Mouse (Mus musculus) spleen, adult 18-20 months (tissue): Measurements from ENCODE around the gene Akap2.
"Not testable (repeated sequence)": the region's sequence is repeated elsewhere in the genome, so short reads cannot be mapped to it uniquely, and the experiment has no call there.

Source experiments
- DNase-seq, 2 experiments: peaks; one replicate each; pipeline ENCODE4 v3.0.0; 2022; ENCODE audit warnings: mixed read lengths in 2 of 2

The Akap2 gene

DNA sequence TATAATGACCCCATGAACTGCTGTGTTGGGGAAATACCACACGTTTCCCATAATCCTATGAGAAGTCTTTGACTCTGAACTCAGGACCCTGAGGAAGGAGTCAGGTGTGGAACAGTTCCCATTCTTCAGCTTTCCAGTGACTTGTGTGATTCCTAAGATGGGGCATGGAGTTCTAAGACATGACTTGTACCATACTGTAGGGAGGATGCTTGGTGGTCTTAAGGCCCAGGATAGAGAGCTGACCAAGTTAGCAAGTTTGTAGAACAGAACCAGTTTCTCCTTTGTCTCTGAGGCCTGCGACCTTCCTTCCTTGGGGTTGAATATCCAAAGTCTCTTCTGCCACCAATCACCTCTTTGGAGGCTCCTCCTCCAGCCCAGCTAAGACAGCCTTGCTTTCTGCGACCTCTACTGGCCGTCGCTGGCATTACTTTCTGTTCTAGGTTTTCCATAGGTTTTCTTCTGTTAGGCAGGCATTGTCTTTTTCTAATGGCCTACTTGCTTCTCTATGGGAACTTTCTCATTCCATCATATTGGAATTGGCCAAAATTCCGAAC lies 162.4 kb downstream of the Akap2 start:
- DNase-seq: peak; percentile 62 to 83

DNA sequence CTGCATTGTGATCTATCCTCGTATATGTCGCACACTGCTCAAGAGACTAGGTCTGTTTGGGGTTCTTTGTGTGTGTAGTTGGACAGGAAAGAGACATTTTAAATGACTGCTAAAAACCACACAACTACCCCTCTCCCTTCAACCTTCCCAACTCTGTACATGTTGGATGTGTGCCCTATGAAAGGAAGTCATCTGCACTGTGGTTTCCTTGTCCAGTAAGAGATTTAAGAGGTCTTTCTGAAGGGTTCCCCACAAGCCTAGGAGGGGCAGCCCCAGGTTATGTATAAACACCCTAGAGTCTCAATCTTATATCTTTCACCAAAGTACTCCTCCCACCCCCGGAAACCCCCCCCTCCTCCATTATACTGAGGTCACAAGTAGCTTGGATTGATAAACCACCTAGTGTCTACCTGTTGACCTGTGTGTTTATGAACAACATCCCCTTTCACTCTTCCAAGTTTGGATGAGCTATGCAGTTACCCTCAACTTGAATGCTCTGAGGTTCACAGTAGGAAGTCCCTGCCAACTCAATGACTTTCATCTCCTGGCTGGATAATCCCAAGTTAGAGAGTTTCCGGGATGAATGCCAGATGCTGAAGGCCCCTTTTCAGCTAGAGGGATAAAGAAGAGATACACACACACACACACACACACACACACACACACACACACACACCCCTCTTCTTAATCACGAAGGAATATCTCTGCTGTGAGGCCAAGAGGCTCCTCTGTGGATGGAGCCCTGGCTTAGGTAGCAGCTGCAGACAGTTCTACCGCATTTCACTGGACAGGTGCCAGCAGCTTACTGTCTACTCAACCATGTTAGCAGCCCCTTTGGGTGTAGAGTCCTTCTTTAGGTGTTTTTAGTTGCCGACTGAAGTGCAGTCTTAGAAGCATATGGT lies 166.3 kb downstream of the Akap2 start:
- no peak for DNase-seq

DNA sequence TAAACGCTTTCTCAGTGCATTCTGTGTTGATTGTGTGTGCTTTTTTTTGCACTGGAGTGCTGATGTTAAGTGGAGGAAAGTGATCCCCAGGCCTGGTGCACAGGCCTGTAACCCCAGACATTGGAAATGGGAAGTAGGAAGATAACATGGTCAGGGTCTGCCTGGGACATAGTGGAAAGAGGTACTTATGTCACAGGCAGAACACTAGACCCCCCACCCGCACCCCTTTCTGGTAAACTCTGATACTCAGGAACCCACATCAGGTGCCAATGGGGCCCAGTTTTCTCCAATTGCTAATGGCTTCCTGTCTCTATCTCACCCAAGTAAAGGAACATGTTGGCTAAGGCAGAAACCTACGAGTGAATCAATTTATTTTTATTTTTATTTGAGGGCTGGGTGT lies 167.1 kb downstream of the Akap2 start:
- DNase-seq: no peak

DNA sequence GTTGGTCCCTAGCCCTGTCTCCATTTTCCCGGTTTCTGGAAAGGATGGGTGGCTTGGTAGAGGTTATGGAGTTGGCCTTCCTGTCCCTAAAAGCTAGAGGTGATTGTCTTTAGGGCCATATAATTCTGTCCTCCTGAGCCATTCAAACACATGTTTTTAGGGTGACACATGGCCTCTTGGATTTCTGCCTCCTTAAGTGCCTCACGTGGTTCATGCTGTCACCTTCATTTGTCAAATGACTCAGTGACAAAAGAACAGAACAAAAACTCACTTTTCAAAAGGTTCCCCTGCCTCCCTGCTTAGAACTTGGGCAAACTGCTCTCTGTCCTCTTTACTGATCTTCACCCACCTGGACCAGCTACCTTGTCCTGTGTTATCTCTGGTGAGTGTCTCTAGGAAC lies 167.7 kb downstream of the Akap2 start:
- no peak for DNase-seq

DNA sequence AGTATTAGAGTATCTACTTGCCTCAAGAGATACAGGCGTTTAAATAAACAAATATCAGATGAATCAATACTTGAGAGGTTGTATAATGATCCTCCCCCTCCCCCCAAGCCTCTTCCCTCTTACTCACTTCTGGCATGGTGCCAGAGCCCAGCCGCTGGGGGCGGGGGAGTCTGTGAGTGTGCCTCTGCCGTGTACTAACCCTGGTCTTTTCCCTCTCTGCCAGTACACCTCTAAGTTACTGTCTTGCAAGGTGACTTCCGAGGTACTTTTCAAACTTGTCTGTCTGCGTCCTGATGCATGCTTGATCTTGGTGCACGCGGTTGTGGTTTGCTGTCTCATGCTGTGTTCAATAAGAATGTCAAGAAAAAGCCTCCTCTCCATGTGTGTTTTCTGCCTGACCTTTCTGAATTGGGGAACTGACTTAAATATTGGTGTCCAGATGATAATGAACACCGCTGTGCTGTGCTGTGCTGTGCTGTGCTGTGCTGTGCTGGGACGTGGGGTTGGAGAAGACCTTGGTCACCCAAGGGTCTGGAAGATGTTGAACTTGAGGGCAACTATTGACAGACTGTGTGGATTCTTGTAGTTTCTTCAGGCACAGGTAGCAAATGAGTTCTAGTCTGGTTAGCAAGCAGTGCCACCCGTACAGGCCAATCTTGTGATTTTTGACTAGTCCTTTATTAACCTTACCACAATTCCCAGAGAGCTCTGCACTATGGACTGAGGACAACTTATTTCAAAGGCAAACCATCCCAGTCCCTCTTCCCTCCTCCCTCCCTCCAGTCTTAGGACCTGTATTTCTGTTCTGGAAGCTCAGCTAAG lies 168.8 kb downstream of the Akap2 start:
- DNase-seq: no peak

DNA sequence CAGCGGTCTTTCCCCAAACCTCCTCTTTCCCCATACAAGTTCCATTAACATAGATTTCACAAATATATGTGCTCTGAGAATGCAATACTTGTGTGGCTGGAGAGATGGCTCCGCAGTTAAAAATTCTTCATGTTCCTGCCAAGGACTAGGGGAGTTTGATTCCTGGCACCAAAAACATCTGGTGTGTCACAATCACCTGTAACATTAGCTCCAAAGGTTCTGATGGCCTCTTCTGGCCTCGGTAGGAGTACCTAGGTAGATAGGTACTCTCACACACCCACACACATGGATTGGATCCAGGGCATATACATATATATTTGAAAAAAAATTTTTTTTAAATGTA lies 169.4 kb downstream of the Akap2 start:
- DNase-seq: no peak

DNA sequence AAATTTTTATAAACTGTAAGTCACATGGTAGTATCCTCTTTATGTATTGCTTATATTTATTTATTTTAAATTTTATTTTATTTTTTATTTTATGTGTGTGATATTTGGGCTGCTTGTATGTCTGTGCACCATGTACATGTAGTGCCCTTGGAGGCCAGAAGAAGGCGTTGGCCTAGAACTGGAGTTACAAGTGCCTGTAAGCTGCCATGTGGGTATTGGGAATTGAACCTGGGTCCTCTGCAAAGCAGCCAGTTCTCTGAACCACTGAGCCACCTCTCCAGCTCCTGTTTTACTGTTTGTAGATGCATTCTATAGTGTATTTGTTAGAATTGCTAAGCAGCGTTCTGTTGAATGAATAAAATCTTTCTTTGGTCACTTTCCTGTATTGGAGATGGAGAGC lies 170.8 kb downstream of the Akap2 start:
- no peak for DNase-seq

DNA sequence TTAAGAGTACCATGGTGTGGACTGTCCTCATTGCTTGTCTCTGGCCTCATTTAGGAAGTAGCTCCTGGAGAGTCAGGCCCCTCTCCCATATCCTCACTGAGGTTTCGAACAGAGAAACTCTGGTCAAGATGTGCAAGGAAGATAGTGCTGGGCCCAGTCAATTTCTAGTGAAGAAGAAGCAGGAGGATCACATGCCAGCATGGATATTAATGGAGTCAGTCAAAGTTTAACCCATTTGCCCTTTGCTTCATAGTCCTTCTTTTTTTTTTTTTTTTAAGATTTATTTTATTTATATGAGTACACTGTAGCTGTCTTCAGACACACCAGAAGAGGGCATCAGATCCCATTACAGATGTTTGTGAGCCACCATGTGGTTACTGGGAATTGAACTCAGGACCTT lies 171.5 kb downstream of the Akap2 start:
- DNase-seq: not testable (repeated sequence)

DNA sequence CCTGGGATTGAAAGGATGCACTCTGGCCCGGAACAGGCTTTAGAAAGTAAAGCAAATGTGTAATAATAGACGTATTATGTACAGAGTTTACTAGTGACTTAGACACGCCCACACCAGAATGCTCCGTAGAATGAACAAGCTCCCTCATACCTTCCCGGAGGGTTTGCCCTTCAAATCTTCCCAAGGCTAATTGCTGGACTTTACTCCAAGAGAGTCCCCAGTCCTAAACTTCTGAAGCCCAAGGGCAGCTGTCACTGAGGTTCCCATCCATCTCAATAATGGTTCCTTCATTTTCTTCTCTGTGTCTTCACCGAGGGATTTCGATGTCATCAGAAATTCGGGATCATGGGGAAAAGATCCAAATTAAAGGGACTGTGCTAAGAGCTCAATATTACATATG lies 172.3 kb downstream of the Akap2 start:
- DNase-seq: no peak

DNA sequence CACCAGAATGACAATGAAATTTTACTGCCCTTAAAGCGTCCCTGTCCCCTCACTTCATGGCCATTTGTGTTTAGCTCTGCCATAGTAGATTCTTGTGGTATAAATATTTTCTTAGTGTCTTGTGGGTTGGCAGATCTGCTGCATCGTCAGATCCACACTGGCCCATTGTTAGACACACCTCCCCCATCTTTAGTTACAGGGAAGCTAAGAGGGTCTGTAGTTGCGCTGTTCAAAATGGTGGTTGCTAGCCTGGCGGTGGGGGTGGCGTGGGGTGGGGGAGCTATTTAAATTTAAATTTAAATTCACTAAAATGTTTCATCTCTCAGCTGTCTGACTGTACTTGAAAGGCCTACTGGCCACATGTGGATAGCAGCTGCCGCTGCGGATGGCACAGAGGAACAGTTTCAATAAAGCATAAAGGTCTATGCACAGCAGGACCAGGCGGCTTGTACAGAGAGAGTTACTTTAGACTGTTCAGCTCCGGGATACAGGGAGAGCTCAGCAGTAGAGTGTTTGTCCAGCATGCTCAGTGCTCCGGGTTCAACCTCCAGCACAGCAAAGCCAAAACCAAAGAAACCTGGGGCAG lies 174.6 kb downstream of the Akap2 start:
- no peak for DNase-seq

DNA sequence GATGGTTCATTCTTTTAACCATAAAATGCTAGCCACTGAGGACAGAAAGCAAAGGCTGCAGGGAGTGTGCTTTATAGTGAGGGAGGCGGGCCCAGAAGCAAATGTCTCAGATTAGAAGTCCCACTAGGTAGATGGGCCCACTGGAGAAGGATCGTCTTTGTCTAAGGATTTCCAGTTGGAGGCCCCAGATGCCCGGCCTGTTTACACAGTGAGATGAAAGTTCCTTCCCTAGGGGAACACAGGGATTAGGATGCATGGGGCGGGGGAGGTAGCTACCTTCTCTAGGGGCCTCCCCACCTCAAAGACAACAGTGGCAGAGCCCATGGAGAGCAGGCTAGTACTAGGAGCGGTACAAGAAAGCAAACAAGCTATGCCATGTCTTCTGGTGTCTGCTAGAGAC lies 177.7 kb downstream of the Akap2 start:
- no peak for DNase-seq

DNA sequence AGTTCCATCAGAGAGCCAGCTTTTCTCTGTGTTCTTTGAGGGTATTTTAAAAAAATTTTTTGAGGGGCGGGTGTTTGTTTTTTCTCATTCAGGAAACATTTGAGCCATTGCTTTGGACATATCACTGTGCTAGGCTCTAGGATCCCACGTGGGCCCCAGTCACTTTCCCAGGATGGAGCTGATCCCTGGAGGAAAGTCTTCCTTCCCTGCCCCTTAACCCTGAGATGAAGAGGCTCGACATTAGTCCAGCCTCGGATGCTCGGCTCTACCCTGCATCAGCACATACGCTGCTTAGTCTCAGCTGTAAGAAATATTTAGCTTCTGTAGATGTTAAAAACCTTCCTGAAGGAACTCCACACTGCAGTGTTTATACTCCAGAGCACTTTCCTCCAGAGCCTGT lies 178.4 kb downstream of the Akap2 start:
- DNase-seq: no peak

DNA sequence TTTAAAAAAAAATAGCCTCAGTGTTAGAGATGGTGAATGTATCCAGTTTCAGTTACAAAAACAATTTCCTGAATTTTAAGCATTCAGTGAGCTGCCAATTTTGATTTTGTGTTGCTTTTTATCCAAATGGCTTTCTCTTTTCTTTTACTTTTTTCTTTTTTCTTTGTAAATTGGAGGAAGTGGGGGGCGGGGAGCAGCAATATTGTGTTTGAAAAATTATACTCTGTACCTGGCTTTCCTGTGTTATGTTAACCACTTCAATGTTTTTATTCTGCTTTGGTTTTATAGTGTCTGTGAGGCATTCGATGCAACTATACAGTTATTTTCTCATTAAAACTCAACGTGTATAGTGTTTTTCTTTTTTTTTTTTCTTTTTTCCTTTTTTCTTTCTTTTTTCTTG lies 179.2 kb downstream of the Akap2 start:
- DNase-seq: no peak

DNA sequence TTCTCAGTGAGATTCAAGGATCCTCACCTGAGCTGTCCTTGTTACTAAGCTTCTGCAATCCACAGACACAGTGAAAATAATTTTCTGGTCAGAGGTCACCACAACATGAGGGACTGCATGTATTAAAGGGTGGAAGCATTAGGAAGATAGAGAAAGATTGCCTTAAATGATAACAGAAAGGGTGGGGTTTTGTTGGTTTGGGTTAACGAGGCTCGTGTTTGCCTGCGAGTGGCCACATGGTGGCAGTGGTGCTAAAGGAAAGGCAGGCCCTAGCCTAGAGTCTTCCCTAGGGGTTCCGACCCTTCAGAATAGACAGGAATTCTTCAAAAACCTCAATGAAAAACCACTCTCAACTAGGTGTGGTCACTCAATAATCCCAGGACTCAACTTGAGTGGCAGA lies 183.8 kb downstream of the Akap2 start:
- peak in 1 of 2 experiments; percentile 46 for DNase-seq

DNA sequence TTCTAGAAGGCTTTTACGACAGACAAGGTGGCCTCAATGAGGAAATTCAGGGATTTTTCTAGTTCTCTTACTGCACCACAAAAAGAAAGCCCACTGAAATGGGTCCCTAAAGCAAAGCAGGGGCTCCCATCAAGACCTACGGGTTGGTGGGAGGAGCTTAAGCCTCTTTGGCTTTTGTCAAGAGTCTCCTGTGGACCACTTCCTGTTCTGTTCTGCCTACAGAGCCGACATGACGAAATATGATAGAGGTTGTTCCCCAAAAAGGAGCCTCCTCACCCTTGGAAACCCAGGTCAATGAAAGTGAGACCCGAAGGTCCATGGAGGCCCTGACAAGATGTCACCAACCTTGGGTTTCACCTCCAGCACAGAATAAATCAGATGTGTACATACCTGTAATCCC lies 185.2 kb downstream of the Akap2 start:
- DNase-seq: no peak

DNA sequence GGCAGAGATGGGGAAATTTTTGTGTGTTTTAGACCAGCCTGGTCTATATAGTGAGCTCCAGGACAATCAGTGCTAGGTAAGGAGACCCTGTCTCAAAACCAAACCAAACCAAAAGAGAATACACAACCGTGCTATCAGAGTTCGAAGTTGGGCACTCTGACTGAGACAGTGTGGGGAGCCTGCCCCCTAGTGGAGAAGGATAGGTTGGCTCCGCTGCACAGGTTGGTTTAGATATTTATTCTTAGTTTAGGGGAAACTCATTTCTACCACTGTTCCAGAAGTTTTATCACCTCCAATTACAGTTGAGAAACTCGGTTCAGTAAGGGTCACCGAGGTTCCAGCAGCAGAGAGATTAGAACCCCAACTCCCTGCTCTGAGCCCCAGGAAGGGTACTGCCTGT lies 186.8 kb downstream of the Akap2 start:
- DNase-seq: peak; percentile 36 to 68

DNA sequence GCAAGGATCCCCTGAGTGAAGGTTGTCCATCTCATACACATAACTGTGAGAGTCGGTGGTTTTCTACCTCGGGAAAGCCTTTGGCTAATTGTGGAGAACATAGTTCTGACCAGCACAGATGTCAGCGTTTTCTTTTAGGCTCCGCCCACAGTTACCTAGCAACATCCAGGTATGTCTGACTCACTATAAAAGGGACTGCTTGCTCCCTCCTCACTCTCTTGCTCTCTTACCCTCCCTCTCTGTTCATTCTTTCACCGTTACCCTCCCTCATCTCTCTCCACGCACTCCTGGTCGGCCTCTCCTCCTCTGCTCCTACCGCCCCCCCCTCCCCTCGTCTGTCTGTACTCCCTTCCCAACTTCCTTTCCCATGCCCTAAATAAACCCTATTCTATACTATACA lies 187.2 kb downstream of the Akap2 start:
- DNase-seq: no peak

DNA sequence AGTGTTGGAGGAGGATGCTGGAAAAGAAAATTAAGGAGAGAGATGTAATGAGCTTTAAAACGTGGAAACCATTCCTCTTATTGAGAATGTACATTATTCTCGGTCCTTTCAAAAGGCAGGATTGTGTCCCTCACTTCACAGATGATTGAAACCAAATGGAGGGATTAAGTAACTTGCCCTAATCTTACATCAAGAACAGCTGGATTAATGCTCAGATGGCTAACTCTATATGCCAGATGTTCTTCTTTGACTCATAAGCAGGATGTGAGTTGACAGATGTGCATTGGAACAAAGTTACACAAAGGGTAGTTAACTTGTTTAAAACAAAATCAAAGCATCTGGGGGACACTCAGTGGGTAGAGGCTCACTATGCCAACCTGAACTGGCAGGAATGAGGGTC lies 189.3 kb downstream of the Akap2 start:
- no peak for DNase-seq

DNA sequence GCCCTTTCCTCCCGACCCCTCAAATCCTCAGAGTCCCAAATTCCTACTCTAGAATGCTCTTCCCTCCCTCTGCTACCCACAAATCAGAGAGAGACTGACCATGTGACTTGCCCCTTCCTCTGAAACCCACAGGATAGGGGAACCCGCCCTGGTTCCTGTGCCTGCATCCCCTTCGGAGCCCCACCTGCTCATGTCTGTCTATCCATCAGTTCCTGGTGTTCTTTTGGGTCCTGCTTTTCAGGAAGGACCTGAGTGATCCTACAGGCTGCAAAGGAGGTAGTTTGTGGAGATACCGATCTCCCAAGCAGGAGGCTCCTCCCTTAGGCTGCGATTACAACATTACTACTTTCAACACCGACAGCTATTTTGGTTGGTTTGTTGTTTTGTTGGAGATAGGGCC lies 191.4 kb downstream of the Akap2 start:
- DNase-seq: no peak

DNA sequence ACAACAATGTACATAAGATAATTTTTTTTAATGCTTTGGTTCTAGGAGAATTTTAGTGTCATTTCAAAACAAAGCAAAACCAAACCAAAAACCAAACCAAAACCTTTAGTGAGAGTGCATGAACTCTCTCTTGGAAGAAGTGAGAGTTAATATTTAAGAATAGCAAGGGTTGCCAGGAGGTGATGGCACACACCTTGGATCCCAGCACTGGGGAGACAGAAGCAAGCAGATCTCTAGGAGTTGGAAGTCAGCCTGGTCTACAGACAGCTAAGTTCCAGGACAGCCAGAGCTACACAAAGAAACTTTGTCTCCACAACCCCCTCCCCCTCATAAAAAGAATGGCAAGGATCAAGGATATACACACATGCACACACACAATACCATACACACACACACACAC lies 195.6 kb downstream of the Akap2 start:
- no peak for DNase-seq

DNA sequence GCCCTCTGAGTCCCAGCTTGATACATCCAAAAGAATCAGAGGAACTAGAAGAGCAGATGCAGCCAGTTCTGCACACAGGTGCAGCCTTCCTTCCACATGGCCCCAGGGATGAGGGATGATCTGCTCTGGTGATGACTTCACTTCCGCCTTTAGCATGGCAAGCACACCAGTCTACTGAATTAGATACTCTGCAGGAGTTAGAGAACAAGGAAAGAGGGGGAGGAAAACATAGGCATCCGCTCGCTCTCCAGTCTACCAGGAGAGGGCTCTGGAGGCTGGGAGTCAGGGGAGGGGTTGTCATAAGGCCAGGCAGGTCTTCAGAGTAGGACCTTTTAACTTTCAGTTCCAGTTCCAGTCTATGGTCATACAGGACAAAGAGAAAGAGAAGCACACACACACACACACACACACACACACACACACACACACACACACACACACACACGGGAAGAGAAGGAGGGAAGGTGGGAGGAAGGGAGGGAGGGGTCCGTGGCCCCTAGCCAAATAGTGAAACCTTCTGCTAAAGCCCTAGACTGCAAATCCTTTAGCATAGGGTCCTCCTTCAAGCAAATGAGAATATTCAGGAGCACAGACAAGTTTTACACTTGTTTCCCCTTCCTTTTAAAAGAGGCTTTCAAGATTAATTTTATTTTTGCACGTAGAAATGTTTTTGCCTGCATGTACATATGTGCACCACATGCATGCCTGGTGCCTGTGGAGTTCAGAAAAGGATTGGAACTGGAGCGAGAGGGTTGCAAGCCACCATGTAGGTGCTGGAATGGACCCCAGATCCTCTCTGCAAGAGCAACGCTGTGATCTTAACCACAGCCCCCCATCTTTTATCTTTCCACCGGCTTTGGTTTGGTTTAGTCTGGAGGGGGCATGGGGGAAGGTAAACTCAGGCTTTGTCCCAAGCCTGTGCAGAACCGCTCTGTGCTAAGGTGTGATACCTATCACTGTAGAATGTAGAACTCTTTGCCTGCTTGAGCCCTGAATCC lies 197.0 kb downstream of the Akap2 start:
- DNase-seq: no peak
